Mouse (Mus musculus) MN1 (cell line): ENCODE data around the gene Hist1h3h.
A peak's percentile ranks its signal among the peaks of the same experiment; 100 is the strongest.

Experiments
- DNase-seq: peaks from one replicate; pipeline ENCODE4 v3.0.0-alpha.2; 2016; ENCODE audit warnings: low spot score

Hist1h3h gene

GRCm38 (mm10) chr13:21727948-21728572 is 10.6 kb downstream of the Hist1h3h start:
- DNase-seq = peak; percentile 51

- no peak for DNase-seq
Observed at GRCm38 (mm10) chr13:21729544-21729943, 12.1 kb downstream of the Hist1h3h start.

GRCm38 (mm10) chr13:21733466-21733865 is 16.0 kb downstream of the Hist1h3h start:
- peak; percentile 40 for DNase-seq

GRCm38 (mm10) chr13:21734010-21734905 is 16.8 kb downstream of the Hist1h3h start:
- DNase-seq = peak; percentile 88

GRCm38 (mm10) chr13:21734906-21735767 is 17.7 kb downstream of the Hist1h3h start, which contains the start of gene Hist1h4j:
Gene Hist1h4j, plus strand, starts transcription at chr13:21735064.
- peak; percentile 87 for DNase-seq

- no peak for DNase-seq
Observed at GRCm38 (mm10) chr13:21745006-21745405, 27.5 kb downstream of the Hist1h3h start.

GRCm38 (mm10) chr13:21749387-21750158 is 32.1 kb downstream of the Hist1h3h start:
- peak; percentile 45 for DNase-seq

- peak; percentile 86 for DNase-seq
Observed at GRCm38 (mm10) chr13:21750159-21751017, 32.9 kb downstream of the Hist1h3h start, which contains the start of gene Hist1h4k. Gene Hist1h4k, minus strand, starts transcription at chr13:21750505.

GRCm38 (mm10) chr13:21751417-21751816 is 34.0 kb downstream of the Hist1h3h start:
- DNase-seq = no peak

- no peak for DNase-seq
Observed at GRCm38 (mm10) chr13:21751827-21752226, 34.4 kb downstream of the Hist1h3h start.

GRCm38 (mm10) chr13:21752356-21752755 is 34.9 kb downstream of the Hist1h3h start:
- DNase-seq = no peak

GRCm38 (mm10) chr13:21753051-21753523 is 35.6 kb downstream of the Hist1h3h start:
- peak; percentile 34 for DNase-seq

GRCm38 (mm10) chr13:21753524-21754285 is 36.2 kb downstream of the Hist1h3h start, which contains the start of the genes Hist1h2ak and Hist1h2bn:
Gene Hist1h2ak, minus strand, starts transcription at chr13:21753827.
Gene Hist1h2bn, plus strand, starts transcription at chr13:21754123.
- DNase-seq = peak; percentile 93

GRCm38 (mm10) chr13:21754294-21755001 is 37.0 kb downstream of the Hist1h3h start:
- DNase-seq = peak; percentile 50

- DNase-seq = no peak
Observed at GRCm38 (mm10) chr13:21755707-21756106, 38.2 kb downstream of the Hist1h3h start.
